Mouse (Mus musculus) NIH3T3 (cell line): ENCODE data around the gene Ttc32.
"Not testable (repeated sequence)": the region's sequence is repeated elsewhere in the genome, so short reads cannot be mapped to it uniquely, and the experiment has no call there.

Experiments
- DNase-seq: peaks from one replicate; pipeline ENCODE4 v3.0.0-alpha.2; 2012; ENCODE audit warnings: low read depth

Ttc32 gene

GRCm38 (mm10) chr12:9029888-9030723 is at the start of gene Ttc32:
Ttc32 (plus strand) TSS chr12:9029997.
- peak; percentile 97 for DNase-seq

DNA sequence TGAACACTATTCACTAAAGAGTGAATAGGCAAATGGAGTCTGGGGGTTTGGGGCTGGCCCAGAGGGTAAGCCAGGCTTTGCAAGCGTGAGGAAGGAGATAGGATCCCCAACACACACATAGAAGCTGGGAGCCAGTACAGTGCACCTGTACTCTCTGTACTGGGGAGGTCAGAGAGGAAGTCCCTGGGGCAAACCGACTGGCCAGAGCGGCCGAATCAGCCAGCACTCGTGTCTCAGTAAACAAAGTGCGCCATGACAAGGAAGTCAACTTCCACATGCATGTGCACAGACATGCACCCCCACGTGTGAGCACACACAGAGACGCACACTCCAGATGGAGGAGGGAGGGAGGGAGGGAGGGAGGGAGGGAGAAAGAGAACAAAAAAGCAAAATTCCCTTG is 36.6 kb upstream of the Ttc32 start:
- no peak for DNase-seq

GRCm38 (mm10) chr12:8998318-8998717 is 31.5 kb upstream of the Ttc32 start:
- DNase-seq = no peak

GRCm38 (mm10) chr12:9002038-9002648 is 27.7 kb upstream of the Ttc32 start:
- DNase-seq = peak; percentile 93

DNA sequence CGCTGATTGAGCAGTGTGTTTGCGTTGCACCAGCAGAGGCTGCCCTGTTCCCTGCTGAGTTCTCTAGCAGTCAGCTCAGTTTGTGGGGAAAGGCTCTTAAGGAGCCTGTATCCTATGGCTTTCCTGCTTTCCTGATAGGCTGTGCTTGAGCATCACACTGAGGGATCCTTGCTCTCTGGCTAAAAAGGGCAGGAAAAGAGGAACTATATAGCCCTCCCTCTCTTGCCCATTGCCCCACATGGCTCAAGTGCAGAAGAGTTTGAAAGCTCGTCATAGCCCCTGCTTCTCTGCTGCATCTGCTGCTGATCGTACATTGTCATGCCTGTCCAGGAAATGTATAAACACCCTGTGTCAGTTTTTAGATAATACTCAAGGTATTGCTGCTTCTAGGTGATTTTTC is 22.7 kb upstream of the Ttc32 start:
- no peak for DNase-seq

- DNase-seq = no peak
Measured at GRCm38 (mm10) chr12:9007811-9008210, 22.0 kb upstream of the Ttc32 start.

DNA sequence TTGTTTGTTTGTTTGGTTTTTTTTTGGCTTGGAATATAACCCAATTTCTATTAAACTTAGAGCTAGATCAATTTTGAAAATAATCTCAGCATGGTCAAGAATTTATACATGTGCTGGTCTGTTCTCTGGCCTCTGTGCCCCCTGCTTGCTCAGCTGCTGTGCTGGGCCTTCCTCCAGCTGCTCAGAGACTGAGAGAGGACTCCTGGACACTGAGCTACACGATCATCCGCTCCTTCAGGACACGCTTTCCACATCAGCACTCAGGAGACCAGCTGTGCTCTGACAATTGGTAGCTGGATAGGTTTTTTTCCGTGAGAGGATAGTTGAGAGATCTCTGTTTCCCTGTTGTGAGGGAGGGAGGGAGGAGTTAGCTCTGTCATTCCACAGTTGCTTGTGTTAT is 19.5 kb upstream of the Ttc32 start:
- no peak for DNase-seq

GRCm38 (mm10) chr12:9016376-9016775 is 13.4 kb upstream of the Ttc32 start:
- no peak for DNase-seq

DNA sequence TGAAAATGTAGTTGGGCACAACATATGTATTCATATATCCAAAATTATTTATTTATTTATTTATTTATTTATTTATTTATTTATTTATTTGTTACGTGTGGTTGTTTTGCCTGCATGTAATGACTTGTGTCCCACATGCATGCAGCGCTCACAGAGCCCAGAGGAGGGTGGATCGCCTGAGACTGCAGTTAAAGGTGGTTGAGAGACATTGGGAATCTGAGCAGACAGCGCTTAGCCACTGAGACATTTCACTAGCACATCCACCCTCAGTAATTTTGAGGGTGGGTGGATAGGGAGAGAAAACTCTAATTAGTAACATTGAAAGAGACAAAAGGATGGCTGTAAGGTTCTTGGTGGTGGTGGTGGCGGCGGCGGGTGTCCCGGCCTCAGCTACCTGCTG is 9.4 kb upstream of the Ttc32 start:
- DNase-seq = no peak

GRCm38 (mm10) chr12:9020986-9021385 is 8.8 kb upstream of the Ttc32 start:
- DNase-seq = no peak

GRCm38 (mm10) chr12:9023031-9023430 is 6.8 kb upstream of the Ttc32 start:
- DNase-seq = peak; percentile 54

DNA sequence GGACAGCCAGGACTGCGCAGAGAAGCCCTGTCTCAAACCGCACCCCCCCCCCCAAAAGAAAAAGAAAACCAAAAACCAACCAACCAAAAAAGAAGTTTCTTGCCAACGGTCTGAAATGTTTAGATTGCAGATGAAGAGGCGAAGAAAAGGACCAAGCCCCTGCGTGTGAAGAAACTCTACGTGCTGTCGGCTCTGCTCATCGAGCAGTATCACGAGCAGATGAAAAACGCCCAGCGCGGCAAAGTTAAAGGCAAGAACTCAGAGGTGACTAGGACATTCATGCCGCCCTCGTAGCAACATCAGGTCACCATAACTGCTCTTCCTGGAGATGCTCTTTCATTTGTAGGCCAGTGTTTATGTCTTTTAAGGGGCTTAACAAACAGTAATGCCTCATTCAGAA is 5.7 kb upstream of the Ttc32 start:
- no peak for DNase-seq

- DNase-seq = no peak
Measured at GRCm38 (mm10) chr12:9024736-9025135, 5.1 kb upstream of the Ttc32 start.

GRCm38 (mm10) chr12:9026843-9027242 is 3.0 kb upstream of the Ttc32 start:
- no peak for DNase-seq

- DNase-seq = not testable (repeated sequence)
Measured at GRCm38 (mm10) chr12:9028816-9029215, 981 bp upstream of the Ttc32 start.

DNA sequence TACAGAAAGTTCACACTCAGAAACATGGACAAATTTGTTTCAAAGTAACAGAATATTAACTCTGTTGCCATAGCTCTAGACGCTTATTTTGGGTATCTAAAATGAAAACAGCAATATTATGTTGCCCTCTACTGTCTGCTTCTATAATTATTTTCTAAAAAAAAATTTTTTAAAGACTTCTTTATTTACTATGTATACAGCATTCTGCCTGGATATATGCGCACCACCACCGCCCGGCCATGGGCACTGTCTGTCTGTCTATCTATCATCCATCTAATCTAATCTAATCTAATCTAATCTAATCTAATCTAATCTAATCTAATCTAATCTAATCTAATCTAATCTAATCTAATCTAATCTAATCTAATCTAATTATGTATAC is 300 bp upstream of the Ttc32 start:
- DNase-seq = no peak

GRCm38 (mm10) chr12:9031166-9031565 is 1.4 kb downstream of the Ttc32 start:
- DNase-seq = no peak

GRCm38 (mm10) chr12:9033140-9033539 is 3.3 kb downstream of the Ttc32 start:
- no peak for DNase-seq

GRCm38 (mm10) chr12:9036409-9036808 is 6.6 kb downstream of the Ttc32 start:
- DNase-seq = no peak

- DNase-seq = no peak
Measured at GRCm38 (mm10) chr12:9040177-9040576, 10.4 kb downstream of the Ttc32 start.

DNA sequence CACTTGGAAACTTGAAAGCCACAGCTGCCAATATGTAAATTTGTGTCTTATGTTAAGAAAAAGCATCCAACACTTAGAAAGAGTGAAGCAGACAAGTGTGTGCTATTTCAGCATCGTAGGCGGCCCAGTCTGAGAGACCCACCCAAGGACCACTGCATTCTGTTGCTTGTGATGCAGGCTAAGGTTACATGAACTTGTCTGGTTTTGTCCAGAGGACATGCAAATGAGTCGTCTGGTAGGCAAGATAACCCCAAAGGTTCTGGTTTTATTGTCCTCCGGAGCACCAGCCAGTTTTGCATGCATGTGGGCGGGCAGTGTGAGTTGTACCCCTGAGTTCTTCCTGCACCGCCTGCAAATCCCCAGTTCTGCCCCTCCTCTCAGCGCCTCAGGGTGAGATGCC is 10.9 kb downstream of the Ttc32 start:
- no peak for DNase-seq

- DNase-seq = no peak
Measured at GRCm38 (mm10) chr12:9042316-9042715, 12.5 kb downstream of the Ttc32 start.

DNA sequence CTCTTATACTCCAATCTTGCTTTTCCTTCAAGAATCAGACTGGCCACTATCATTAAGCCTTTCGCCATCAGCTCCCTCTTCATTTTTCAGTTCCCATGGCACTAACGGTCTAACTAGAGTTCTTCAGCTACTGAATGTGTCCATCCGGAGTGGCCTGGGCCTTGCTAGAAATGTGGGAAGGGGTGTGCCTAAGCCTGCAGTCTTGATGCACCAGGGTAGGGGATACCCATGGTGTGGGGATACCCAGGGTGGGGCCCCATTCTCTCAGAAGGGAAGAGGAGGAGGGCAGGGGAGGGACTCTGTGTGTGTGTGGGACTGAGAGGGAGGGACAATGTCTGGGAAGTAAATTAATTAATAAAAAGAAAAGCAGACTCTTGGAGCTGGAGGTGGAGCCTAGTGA is 13.0 kb downstream of the Ttc32 start:
- no peak for DNase-seq

- no peak for DNase-seq
Measured at GRCm38 (mm10) chr12:9044666-9045065, 14.9 kb downstream of the Ttc32 start.
